Mouse (Mus musculus) testis, adult 2 months (tissue): ENCODE results near the gene Lsm14a. TPM values are rescaled to one million over a fixed set of nuclear protein-coding genes. Genes with fewer than 3 reads are reported as not detected.
"Not testable (repeated sequence)": the region's sequence is repeated elsewhere in the genome, so short reads cannot be mapped to it uniquely, and the experiment has no call there.

ENCODE experiments used
- H3K27ac ChIP-seq: fragments of 200-500 bp; 2 replicates; pipeline ENCODE4 v1.5.1; 2012; ENCODE audit warnings: low read depth, low read length; ENCODE audit not compliant: control insufficient read depth, insufficient read depth
- H3K27me3 ChIP-seq: fragments of 200-500 bp; 2 replicates; pipeline ENCODE4 v1.6.1; 2012; ENCODE audit warnings: mild to moderate bottlenecking, low read length, moderate library complexity; ENCODE audit not compliant: control insufficient read depth, insufficient read depth
- H3K36me3 ChIP-seq: fragments of 200-500 bp; 2 replicates; pipeline ENCODE4 v1.6.1; 2012; ENCODE audit warnings: mild to moderate bottlenecking, low read length; ENCODE audit not compliant: control insufficient read depth, insufficient read depth
- H3K4me1 ChIP-seq: fragments of 200-500 bp; 2 replicates; pipeline ENCODE4 v1.6.1; 2012; ENCODE audit warnings: low read length; ENCODE audit not compliant: control insufficient read depth, insufficient read depth
- H3K4me3 ChIP-seq: fragments of 200-500 bp; 2 replicates; pipeline ENCODE4 v1.5.1; 2012; ENCODE audit warnings: low read depth, mild to moderate bottlenecking, low read length, moderate library complexity, mixed read lengths; ENCODE audit not compliant: control insufficient read depth
- CTCF ChIP-seq: fragments of 200-500 bp; IDR thresholded peaks from 2 replicates; pipeline ENCODE4 v1.5.1; 2012; ENCODE audit warnings: low read depth, mild to moderate bottlenecking, inconsistent platforms, low read length, moderate library complexity; ENCODE audit not compliant: control insufficient read depth, insufficient read depth, insufficient replicate concordance
- POLR2A ChIP-seq: fragments of 200-500 bp; IDR thresholded peaks from 2 replicates; pipeline ENCODE4 v1.6.1; 2012; ENCODE audit warnings: low read depth, mild to moderate bottlenecking, inconsistent platforms, low read length, moderate library complexity; ENCODE audit not compliant: control insufficient read depth
- polyA plus RNA-seq: library from polyadenylated mRNA; depleted of rRNA; stranded (reverse); fragments of >200 nt; gene quantifications from 2 replicates; pipeline ENCODE4 v1.2.3, GENCODE M21; 2012

Gene Lsm14a
- polyA plus RNA-seq, 1 experiment, result 36.7 TPM

DNA sequence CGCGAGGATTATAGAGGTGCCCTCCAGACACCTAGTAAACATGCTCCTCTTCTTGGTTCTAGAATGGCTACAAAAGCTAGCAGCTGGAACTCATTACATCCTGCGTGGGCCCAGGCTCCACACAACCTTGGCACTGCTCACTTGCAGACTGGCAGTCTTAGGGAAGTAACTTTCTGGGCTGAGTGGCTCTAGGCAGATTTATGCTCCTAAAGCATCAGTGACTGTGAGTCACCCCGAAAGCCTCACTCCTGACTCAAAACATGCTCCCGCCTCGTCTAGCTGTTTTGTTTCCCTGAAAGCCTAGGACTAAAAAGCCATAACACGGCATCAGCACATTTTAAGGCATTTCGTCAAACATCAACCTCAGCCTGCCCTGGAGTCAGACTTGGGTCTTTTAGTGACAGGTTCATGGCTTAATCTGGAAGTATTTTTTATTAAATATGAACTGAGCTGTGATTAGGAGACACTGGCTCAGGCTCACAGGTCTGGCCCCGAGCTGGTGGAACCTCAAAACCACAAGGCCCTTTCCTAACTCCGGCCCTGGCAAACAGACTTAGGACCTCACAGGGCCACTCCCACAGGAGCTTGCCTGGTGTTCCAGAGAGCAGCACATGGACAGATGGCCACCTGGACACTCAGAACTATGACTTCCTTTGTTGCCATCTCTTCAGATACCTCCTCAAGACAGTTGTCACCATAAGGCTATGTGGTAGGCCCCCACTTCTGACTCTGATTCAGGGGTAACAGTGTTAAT is 50.9 kb downstream of the Lsm14a start:
- Histone ChIP-seq H3K27me3 (no peaks in the 10 kb centered on the region), H3K4me1 (no peaks in the 10 kb centered on the region), H3K36me3 (no peaks in the 10 kb centered on the region), H3K4me3 (no peak overlapping the region), H3K27ac (no peak overlapping the region)
- no peak for TF ChIP-seq CTCF
- TF ChIP-seq POLR2A, result no peak

GRCm38 (mm10) chr7:34340841-34341240 is 52.3 kb downstream of the Lsm14a start:
- Histone ChIP-seq H3K36me3 (no peaks in the 10 kb centered on the region), H3K27ac (no peak overlapping the region)
- no peak for TF ChIP-seq POLR2A
- no peak for TF ChIP-seq CTCF

DNA sequence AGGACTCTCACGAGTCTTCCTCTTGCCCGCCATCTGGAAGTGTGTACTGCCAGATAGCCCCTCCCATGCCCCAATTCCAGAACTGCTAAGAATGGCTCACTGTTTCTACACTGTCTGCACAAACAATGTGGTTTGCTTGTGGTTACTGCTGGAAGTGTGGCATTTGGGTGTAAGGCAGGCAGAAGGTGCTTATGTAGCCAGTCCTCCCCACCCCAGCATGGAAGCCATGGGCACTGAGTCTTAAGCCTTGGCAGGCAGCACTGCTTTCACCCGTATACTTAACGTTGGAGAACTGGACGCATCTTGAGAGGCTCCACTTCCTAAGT is 54.0 kb downstream of the Lsm14a start:
- H3K36me3 ChIP-seq, result no peaks in the 10 kb centered on the region

More at GRCm38 (mm10) chr7:34340841-34341240, 52.3 kb downstream of the Lsm14a start:
- Histone ChIP-seq H3K4me1 (no peaks in the 10 kb centered on the region), H3K4me3 (no peak overlapping the region), H3K27me3 (no peaks in the 10 kb centered on the region)

GRCm38 (mm10) chr7:34338445-34339163 is 54.5 kb downstream of the Lsm14a start:
- Histone ChIP-seq H3K4me1 (no peaks in the 10 kb centered on the region), H3K27me3 (no peaks in the 10 kb centered on the region), H3K36me3 (no peaks in the 10 kb centered on the region), H3K27ac (no peak overlapping the region), H3K4me3 (no peak overlapping the region)
- TF ChIP-seq CTCF (no peak), POLR2A (no peak)

More for the DNA sequence above, 54.0 kb downstream of the Lsm14a start:
- TF ChIP-seq POLR2A, result no peak
- TF ChIP-seq CTCF, result no peak
- Histone ChIP-seq H3K27me3 (no peaks in the 10 kb centered on the region), H3K27ac (no peak overlapping the region), H3K4me1 (no peaks in the 10 kb centered on the region), H3K4me3 (no peak overlapping the region)

DNA sequence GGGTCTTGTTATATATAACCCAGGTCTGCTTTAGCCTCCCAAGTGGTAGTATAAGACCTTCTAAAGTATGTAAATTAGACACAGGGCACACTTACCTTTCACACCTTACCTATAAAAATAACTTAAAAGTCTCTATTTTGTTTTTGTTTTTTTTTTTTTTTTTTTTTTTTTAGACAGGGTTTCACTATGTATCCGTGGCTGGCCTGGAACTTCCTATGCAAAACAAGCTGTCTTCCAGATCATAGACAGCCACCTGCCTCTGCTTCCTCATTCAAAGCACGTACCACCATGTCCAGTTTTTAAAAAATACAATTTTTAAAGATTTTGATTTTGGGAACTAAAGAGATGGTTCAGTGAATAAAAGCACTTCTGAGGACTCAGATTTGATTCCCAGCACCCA is 55.8 kb downstream of the Lsm14a start:
- no peak overlapping the region for H3K4me3 ChIP-seq
- TF ChIP-seq CTCF (no peak), POLR2A (no peak)
- no peak overlapping the region for H3K27ac ChIP-seq
- no peaks in the 10 kb centered on the region for H3K4me1 ChIP-seq
- H3K27me3 ChIP-seq, result no peaks in the 10 kb centered on the region
- H3K36me3 ChIP-seq, result no peaks in the 10 kb centered on the region

GRCm38 (mm10) chr7:34336545-34336944 is 56.6 kb downstream of the Lsm14a start:
- not testable (repeated sequence) for H3K4me1 ChIP-seq, H3K4me3 ChIP-seq, H3K36me3 ChIP-seq, H3K27me3 ChIP-seq, H3K27ac ChIP-seq

DNA sequence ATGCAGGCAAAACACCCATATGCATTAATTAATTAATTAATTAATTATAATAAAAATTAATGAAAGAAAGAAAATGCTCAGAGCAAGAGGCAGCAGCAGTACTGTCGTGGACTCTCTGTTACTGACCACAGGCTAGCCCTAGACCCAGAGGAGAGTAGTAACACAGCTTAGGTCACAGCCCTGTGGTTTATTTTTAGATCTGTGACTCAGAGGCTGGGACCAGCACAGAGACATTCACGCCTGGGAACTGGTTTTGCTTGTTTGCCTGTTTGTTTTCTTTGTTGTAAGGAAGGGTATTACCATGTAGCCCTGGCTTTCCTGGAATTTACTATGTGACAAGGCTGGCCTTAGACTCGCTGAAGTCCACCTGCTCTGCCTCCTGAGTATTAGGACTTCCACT is 65.6 kb downstream of the Lsm14a start:
- Histone ChIP-seq H3K27me3 (no peaks in the 10 kb centered on the region), H3K27ac (no peak overlapping the region), H3K36me3 (no peaks in the 10 kb centered on the region), H3K4me3 (no peak overlapping the region), H3K4me1 (peaks cover 2% of the 10 kb centered on the region; the same call in 1 of the 2 replicates)
- TF ChIP-seq CTCF, result no peak
